Mouse (Mus musculus): ENCODE measurements around the gene Dusp28.

DNA sequence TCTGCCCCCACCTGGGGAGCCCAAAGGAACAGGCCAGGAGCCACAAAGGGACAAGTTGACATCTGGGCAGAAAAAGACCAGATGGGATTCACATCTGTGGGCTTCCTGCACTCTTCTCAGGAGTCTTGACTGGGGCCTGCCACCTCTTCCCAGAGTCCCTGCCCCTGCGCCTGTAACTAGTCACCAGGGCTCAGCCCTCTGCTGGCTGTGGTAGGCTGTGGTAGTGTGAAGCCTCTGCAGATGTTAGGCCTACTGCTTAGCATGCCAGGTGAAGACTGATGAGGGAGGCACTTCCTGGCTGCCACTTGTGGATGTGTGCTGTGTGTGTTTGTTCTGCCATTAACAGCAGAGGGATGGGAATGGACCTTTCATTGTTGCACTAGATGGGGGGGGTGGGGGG is 5.5 kb downstream of the Dusp28 start:
- TF ChIP-seq CTCF (IDR thresholded peaks at IDR 0.05 in 2 of 3, conservative IDR thresholded peaks at IDR 0.05 in 1 of 3; ENCODE audit: control insufficient read depth in 1 of 3, insufficient read depth in 1 of 3, low read depth in 2 of 3, low read length in 3 of 3, poor library complexity in 1 of 3, severe bottlenecking in 1 of 3) (peak in 2 of 3 experiments; percentile 3 to 13; a peak in 2 of 6 replicates), TAL1 (IDR thresholded peaks at IDR 0.05; ENCODE audit: low read length) (no peak), MYC (IDR thresholded peaks at IDR 0.05; ENCODE audit: low read depth, low read length) (no peak), USF1 (IDR thresholded peaks at IDR 0.05; ENCODE audit: low read depth, low read length) (no peak), ELF1 (IDR thresholded peaks at IDR 0.05; ENCODE audit: low read depth, low read length) (no peak), CHD1 (IDR thresholded peaks at IDR 0.05; ENCODE audit: low read depth, low read length) (no peak), E2F4 (IDR thresholded peaks at IDR 0.05; ENCODE audit: borderline replicate concordance, low read depth, low read length) (no peak), JUND (IDR thresholded peaks at IDR 0.05; ENCODE audit: low read depth, low read length) (no peak), POLR2A (IDR thresholded peaks at IDR 0.05; ENCODE audit: control insufficient read depth in 1 of 2, insufficient read depth in 1 of 2, low read depth in 1 of 2, low read length in 2 of 2, poor library complexity in 1 of 2) (no peak), TBP (IDR thresholded peaks at IDR 0.05; ENCODE audit: low read depth, low read length) (no peak), EP300 (IDR thresholded peaks at IDR 0.05; ENCODE audit: low read depth in 1 of 2, low read length in 2 of 2) (no peak), HCFC1 (IDR thresholded peaks at IDR 0.05; ENCODE audit: low read depth, low read length) (no peak), POLR2AphosphoS5 (IDR thresholded peaks at IDR 0.05; ENCODE audit: borderline replicate concordance, low read depth, low read length) (no peak), MAX (IDR thresholded peaks at IDR 0.05; ENCODE audit: low read length) (no peak)

All from MEL (cell line).